Mouse (Mus musculus) testis, adult 10 weeks (tissue): Measurements from ENCODE around the gene Nlgn2. TPM values are rescaled to one million over a fixed set of nuclear protein-coding genes. Genes with fewer than 3 reads are reported as not detected.

Experiments
- polyA plus RNA-seq: library from polyadenylated mRNA; stranded (reverse); fragments of 350-450 nt; fragmentation: Illumina TruSeq; extraction: RNeasy Lipid Tissue Mini Kit (QIAGEN cat#74804); gene quantifications from one replicate; pipeline ENCODE4 v1.2.3, GENCODE M21; 2014; ENCODE audit warnings: low read depth, low replicate concordance

Nlgn2 gene
- 0.17 TPM for polyA plus RNA-seq

GRCm38 (mm10) chr11:69837604-69837951 is at the start of gene Nlgn2:
TSS of gene Nlgn2 (minus strand) at chr11:69837784.

GRCm38 (mm10) chr11:69880853-69881603 is 43.4 kb upstream of the Nlgn2 start, which contains the start of gene Kctd11:
TSS of gene Kctd11 (minus strand) at chr11:69881406.

GRCm38 (mm10) chr11:69877878-69878277 is 40.3 kb upstream of the Nlgn2 start, which contains the start of gene Tmem95:
TSS of gene Tmem95 (minus strand) at chr11:69878018.

GRCm38 (mm10) chr11:69858113-69858998 is 20.8 kb upstream of the Nlgn2 start, which contains the start of gene Tnk1:
TSS of gene Tnk1 (minus strand) at chr11:69858730.

GRCm38 (mm10) chr11:69846198-69846680 is 8.7 kb upstream of the Nlgn2 start, which contains the start of gene Plscr3:
TSS of gene Plscr3 (plus strand) at chr11:69846376.

GRCm38 (mm10) chr11:69837952-69838713 is 549 bp upstream of the Nlgn2 start, which contains the start of gene Tmem256:
TSS of gene Tmem256 (plus strand) at chr11:69838514.

GRCm38 (mm10) chr11:69822080-69822479 is 15.5 kb downstream of the Nlgn2 start, which contains the start of gene Spem1:
TSS of gene Spem1 (minus strand) at chr11:69822180.

GRCm38 (mm10) chr11:69818365-69818764 is 19.2 kb downstream of the Nlgn2 start, which contains the start of gene Spem2:
TSS of gene Spem2 (minus strand) at chr11:69818465.

GRCm38 (mm10) chr11:69815155-69815554 is 22.4 kb downstream of the Nlgn2 start, which contains the start of gene Gm39566:
TSS of gene Gm39566 (minus strand) at chr11:69815298.

GRCm38 (mm10) chr11:69804972-69805909 is 32.3 kb downstream of the Nlgn2 start, which contains the start of gene Tmem102:
TSS of gene Tmem102 (minus strand) at chr11:69805624.

GRCm38 (mm10) chr11:69801379-69801977 is 36.1 kb downstream of the Nlgn2 start, which contains the start of gene Fgf11:
TSS of gene Fgf11 (minus strand) at chr11:69801857.

GRCm38 (mm10) chr11:69795168-69795982 is 42.2 kb downstream of the Nlgn2 start, which contains the start of gene Chrnb1:
TSS of gene Chrnb1 (minus strand) at chr11:69795943.

Other genes starting within 250 kb of the Nlgn2 start
- 23.7 TPM for gene Atp1b2, start 231.8 kb downstream of the Nlgn2 start, polyA plus RNA-seq
- gene Shbg, start 219.9 kb downstream of the Nlgn2 start, polyA plus RNA-seq = 2.6 TPM
- gene Sat2, start 215.8 kb downstream of the Nlgn2 start, polyA plus RNA-seq = 6.7 TPM
- gene Fxr2, start 204.8 kb downstream of the Nlgn2 start, polyA plus RNA-seq = 16.0 TPM
- not detected for gene Sox15, start 182.5 kb downstream of the Nlgn2 start, polyA plus RNA-seq
- 8.7 TPM for gene Mpdu1, start 175.1 kb downstream of the Nlgn2 start, polyA plus RNA-seq
- gene Cd68, start 171.6 kb downstream of the Nlgn2 start, polyA plus RNA-seq = 0.91 TPM
- 265 TPM for gene Eif4a1, start 165.4 kb downstream of the Nlgn2 start, polyA plus RNA-seq
- 94.6 TPM for gene Senp3, start 155.7 kb downstream of the Nlgn2 start, polyA plus RNA-seq
- gene Tnfsf13, start 152.0 kb downstream of the Nlgn2 start, polyA plus RNA-seq = 3.8 TPM
- gene Tnfsf12, start 141.9 kb downstream of the Nlgn2 start, polyA plus RNA-seq = 0.20 TPM
- 1.7 TPM for gene Tnfsfm13, start 141.7 kb downstream of the Nlgn2 start, polyA plus RNA-seq
- 43.5 TPM for gene Polr2a, start 79.1 kb downstream of the Nlgn2 start, polyA plus RNA-seq
- gene Slc35g3, start 75.8 kb downstream of the Nlgn2 start, polyA plus RNA-seq = 33.7 TPM
- gene Zbtb4, start 71.9 kb downstream of the Nlgn2 start, polyA plus RNA-seq = 3.6 TPM
- 0.24 TPM for gene Chrnb1, start 41.8 kb downstream of the Nlgn2 start, polyA plus RNA-seq
- gene Fgf11, start 35.9 kb downstream of the Nlgn2 start, polyA plus RNA-seq = 3.7 TPM
- gene Tmem102, start 32.2 kb downstream of the Nlgn2 start, polyA plus RNA-seq = not detected
- 131 TPM for gene Gm39566, start 22.5 kb downstream of the Nlgn2 start, polyA plus RNA-seq
- gene Spem2, start 19.3 kb downstream of the Nlgn2 start, polyA plus RNA-seq = 15.9 TPM
- gene Spem1, start 15.6 kb downstream of the Nlgn2 start, polyA plus RNA-seq = 145 TPM
- 4.6 TPM for gene Tmem256, start 730 bp upstream of the Nlgn2 start, polyA plus RNA-seq
- 0.28 TPM for gene Plscr3, start 8.6 kb upstream of the Nlgn2 start, polyA plus RNA-seq
- gene Tnk1, start 20.9 kb upstream of the Nlgn2 start, polyA plus RNA-seq = 0.07 TPM
- 8.3 TPM for gene Tmem95, start 40.2 kb upstream of the Nlgn2 start, polyA plus RNA-seq
- 0.22 TPM for gene Kctd11, start 43.6 kb upstream of the Nlgn2 start, polyA plus RNA-seq
- 1.7 TPM for gene Acap1, start 57.8 kb upstream of the Nlgn2 start, polyA plus RNA-seq
- 291 TPM for gene 2810408A11Rik, start 63.2 kb upstream of the Nlgn2 start, polyA plus RNA-seq
- 5.5 TPM for gene Neurl4, start 63.3 kb upstream of the Nlgn2 start, polyA plus RNA-seq
- 66.3 TPM for gene Gps2, start 76.1 kb upstream of the Nlgn2 start, polyA plus RNA-seq
- 247 TPM for gene Eif5a, start 84.2 kb upstream of the Nlgn2 start, polyA plus RNA-seq
- gene Ybx2, start 98.0 kb upstream of the Nlgn2 start, polyA plus RNA-seq = 1,705 TPM
- 0.07 TPM for gene Slc2a4, start 110.4 kb upstream of the Nlgn2 start, polyA plus RNA-seq
- 0.36 TPM for gene Cldn7, start 127.0 kb upstream of the Nlgn2 start, polyA plus RNA-seq
- 35.9 TPM for gene Ctdnep1, start 143.4 kb upstream of the Nlgn2 start, polyA plus RNA-seq
- 70.4 TPM for gene Elp5, start 144.7 kb upstream of the Nlgn2 start, polyA plus RNA-seq
- gene Gabarap, start 153.4 kb upstream of the Nlgn2 start, polyA plus RNA-seq = 586 TPM
- gene Phf23, start 158.0 kb upstream of the Nlgn2 start, polyA plus RNA-seq = 12.7 TPM
- gene Dvl2, start 162.8 kb upstream of the Nlgn2 start, polyA plus RNA-seq = 0.98 TPM
- gene Acadvl, start 177.6 kb upstream of the Nlgn2 start, polyA plus RNA-seq = 3.9 TPM
- 0.46 TPM for gene Dlg4, start 179.2 kb upstream of the Nlgn2 start, polyA plus RNA-seq
- not detected for gene Asgr1, start 216.3 kb upstream of the Nlgn2 start, polyA plus RNA-seq